Mouse (Mus musculus) neutrophil, adult 5-6 weeks (primary cell): ENCODE data around the gene Pcdh15. TPM values are rescaled to one million over a fixed set of nuclear protein-coding genes. Genes with fewer than 3 reads are reported as not detected.

Experiments
- ATAC-seq: fragments of 151-379, 151-347 bp; 2 replicates; pipeline ENCODE4 v1.8.0; 2017; ENCODE audit warnings: mild to moderate bottlenecking, moderate TSS enrichment; ENCODE audit not compliant: insufficient number of reproducible peaks, poor library complexity, low FRiP score, severe bottlenecking; ENCODE audit errors: extremely low read depth
- total RNA-seq: library from RNA; stranded (forward); fragments of 200-1000 nt; gene quantifications from 2 replicates; pipeline ENCODE4 v1.2.3, GENCODE M21; 2017

The Pcdh15 gene
- total RNA-seq = not detected in 2 replicates

GRCm38 (mm10) chr10:73098966-73099845, at the start of gene Pcdh15:
Gene Pcdh15 (plus strand): TSS chr10:73099342.
- no peak for ATAC-seq

GRCm38 (mm10) chr10:73052074-73052473, 47.1 kb upstream of the Pcdh15 start:
- ATAC-seq = no peak

- ATAC-seq = no peak
These were observed 39.4 kb upstream of the Pcdh15 start for GRCm38 (mm10) chr10:73059726-73060230.

- ATAC-seq = no peak
These were observed 12.4 kb upstream of the Pcdh15 start for GRCm38 (mm10) chr10:73086703-73087102.

GRCm38 (mm10) chr10:73096531-73097135, 2.5 kb upstream of the Pcdh15 start:
- ATAC-seq = no peak

- ATAC-seq = no peak
These were observed 2.0 kb upstream of the Pcdh15 start for GRCm38 (mm10) chr10:73097176-73097575.

- no peak for ATAC-seq
These were observed 1.2 kb upstream of the Pcdh15 start for GRCm38 (mm10) chr10:73097979-73098378.

- ATAC-seq = no peak
These were observed 702 bp downstream of the Pcdh15 start for GRCm38 (mm10) chr10:73099846-73100241.

GRCm38 (mm10) chr10:73103383-73103994, 4.3 kb downstream of the Pcdh15 start:
- no peak for ATAC-seq

- no peak for ATAC-seq
These were observed 6.8 kb downstream of the Pcdh15 start for GRCm38 (mm10) chr10:73105893-73106292.

GRCm38 (mm10) chr10:73137985-73138384, 38.8 kb downstream of the Pcdh15 start:
- ATAC-seq = no peak

GRCm38 (mm10) chr10:73147543-73147942, 48.4 kb downstream of the Pcdh15 start:
- no peak for ATAC-seq

- no peak for ATAC-seq
These were observed 48.8 kb downstream of the Pcdh15 start for GRCm38 (mm10) chr10:73147978-73148377.

GRCm38 (mm10) chr10:73154544-73154943, 55.4 kb downstream of the Pcdh15 start:
- no peak for ATAC-seq

- ATAC-seq = no peak
These were observed 62.6 kb downstream of the Pcdh15 start for GRCm38 (mm10) chr10:73161757-73162156.

- no peak for ATAC-seq
These were observed 116.9 kb downstream of the Pcdh15 start for GRCm38 (mm10) chr10:73216001-73216400.

- ATAC-seq = no peak
These were observed 143.2 kb downstream of the Pcdh15 start for GRCm38 (mm10) chr10:73242294-73242693.

- no peak for ATAC-seq
These were observed 181.3 kb downstream of the Pcdh15 start for GRCm38 (mm10) chr10:73280438-73280837.

GRCm38 (mm10) chr10:73296456-73296855, 197.3 kb downstream of the Pcdh15 start:
- ATAC-seq = no peak

- ATAC-seq = no peak
These were observed 202.8 kb downstream of the Pcdh15 start for GRCm38 (mm10) chr10:73301951-73302350.
